Mouse (Mus musculus) bone marrow, adult 2 months (tissue): Measurements from ENCODE around the gene Akap6. TPM values are rescaled to one million over a fixed set of nuclear protein-coding genes. Genes with fewer than 3 reads are reported as not detected.

Experiments used
- H3K27ac ChIP-seq: fragments of 200-500 bp; 2 replicates; pipeline ENCODE4 v1.5.1; 2012; ENCODE audit warnings: low read depth, mild to moderate bottlenecking, control low read depth, inconsistent platforms, low read length; ENCODE audit not compliant: control insufficient read depth, poor library complexity, insufficient read depth
- H3K4me1 ChIP-seq: fragments of 200-500 bp; 2 replicates; pipeline ENCODE4 v1.6.1; 2011; ENCODE audit warnings: low read length; ENCODE audit not compliant: control insufficient read depth, insufficient read depth
- H3K4me3 ChIP-seq: fragments of 200-500 bp; replicated peaks from 2 replicates; pipeline ENCODE3; 2011; ENCODE audit warnings: mild to moderate bottlenecking, low read depth, low read length, control low read depth; ENCODE audit not compliant: control insufficient read depth
- CTCF ChIP-seq: fragments of 200-500 bp; IDR thresholded peaks from 2 replicates; pipeline ENCODE4 v1.5.1; 2011; ENCODE audit warnings: low read length, control low read depth; ENCODE audit not compliant: control insufficient read depth, insufficient read depth
- POLR2A ChIP-seq: fragments of 200-500 bp; IDR thresholded peaks from 2 replicates; pipeline ENCODE4 v1.6.1; 2011; ENCODE audit warnings: low read depth, mild to moderate bottlenecking, control low read depth, low read length, borderline replicate concordance; ENCODE audit not compliant: control insufficient read depth
- WGBS: fragments of 180-500 bp; shearing (Covaris S2); methylation state at CpG from one replicate; pipeline ENCODE4 v1.1.7; 2018; 5-methylcytosine and 5-hydroxymethylcytosine counted together
- polyA plus RNA-seq: library from polyadenylated mRNA; stranded (reverse); fragments of >200 nt; gene quantifications from 2 replicates; pipeline ENCODE4 v1.2.4, GENCODE M21; 2011; ENCODE audit warnings: low replicate concordance; ENCODE audit not compliant: missing spikeins, insufficient read depth, insufficient read length

Akap6 gene
- polyA plus RNA-seq, 1 experiment: 0.37 TPM

DNA sequence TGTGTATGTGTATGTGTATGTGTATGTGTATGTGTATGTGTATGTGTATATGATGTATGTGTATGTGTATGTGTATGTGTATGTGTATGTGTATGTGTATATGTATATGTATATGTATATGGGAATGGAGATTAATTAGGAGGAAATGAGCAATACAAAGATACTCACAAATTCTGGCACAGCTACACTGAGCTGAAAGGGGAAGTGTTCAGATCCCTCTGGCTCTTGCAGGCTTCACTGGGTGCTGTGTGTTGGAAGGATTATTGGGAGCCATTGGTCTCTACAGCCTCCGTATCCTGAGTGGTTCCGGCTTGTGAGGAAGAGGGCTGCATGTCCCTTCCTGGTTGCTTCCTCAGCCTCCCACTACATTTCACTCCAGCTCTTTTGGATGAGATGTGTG lies 10.5 kb upstream of the Akap6 start:
- H3K27ac ChIP-seq: no peak overlapping the region
- TF ChIP-seq CTCF (no peak), POLR2A (no peak)
- 90% methylated on average over 2 of the region's 2 CpGs for WGBS
- H3K4me1 ChIP-seq: no peaks in the 10 kb centered on the region; the same call in 1 of the 2 replicates
- no peak overlapping the region for H3K4me3 ChIP-seq

GRCm38 (mm10) chr12:52691552-52691951 lies 7.6 kb upstream of the Akap6 start:
- no peak overlapping the region for H3K4me3 ChIP-seq
- TF ChIP-seq POLR2A (no peak), CTCF (no peak)
- 18% methylated on average over 1 of the region's 1 CpGs for WGBS
- no peaks in the 10 kb centered on the region; the same call in 1 of the 2 replicates for H3K4me1 ChIP-seq
- no peak overlapping the region for H3K27ac ChIP-seq

DNA sequence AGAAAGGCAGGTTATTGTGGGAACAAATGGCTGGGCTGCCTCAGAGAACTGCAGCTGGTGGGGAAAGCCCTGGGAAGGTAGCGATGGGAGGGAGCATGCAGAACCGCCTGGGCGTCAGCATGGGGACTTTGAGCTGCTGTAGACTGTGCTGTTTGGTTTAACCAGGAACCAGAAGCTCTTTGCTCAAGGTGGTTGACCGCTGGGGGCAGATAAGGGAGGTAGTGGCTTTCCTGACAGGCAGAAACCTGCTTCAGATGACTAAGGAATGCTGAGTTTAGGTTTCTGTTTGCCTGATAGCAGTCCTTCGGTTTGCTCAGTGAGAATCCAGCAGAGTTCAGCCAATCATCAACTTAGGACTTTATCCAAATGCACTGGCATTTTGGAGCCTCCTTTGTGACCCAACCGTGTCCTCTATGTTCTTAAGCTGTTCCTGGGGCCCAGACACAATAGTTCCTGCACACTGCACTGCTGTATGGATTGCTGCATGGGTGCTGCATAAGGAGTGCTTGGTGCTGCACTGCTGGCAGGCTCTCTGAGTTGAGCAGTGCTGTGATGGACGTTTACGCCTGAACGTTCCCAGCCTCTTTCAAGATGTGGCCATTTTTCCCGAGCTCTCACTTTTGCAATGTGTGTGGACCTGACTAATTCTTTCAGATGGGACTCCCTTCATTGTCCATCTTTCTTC lies 6.8 kb upstream of the Akap6 start:
- no peak overlapping the region for H3K4me3 ChIP-seq
- WGBS: 22% methylated on average over 10 of the region's 10 CpGs
- no peaks in the 10 kb centered on the region; the same call in 1 of the 2 replicates for H3K4me1 ChIP-seq
- H3K27ac ChIP-seq: no peak overlapping the region
- TF ChIP-seq POLR2A: no peak
- TF ChIP-seq CTCF: no peak

GRCm38 (mm10) chr12:52697407-52698109 lies 1.6 kb upstream of the Akap6 start:
- H3K27ac ChIP-seq: no peak overlapping the region
- no peak overlapping the region for H3K4me3 ChIP-seq
- TF ChIP-seq CTCF: no peak
- no peak for TF ChIP-seq POLR2A
- WGBS: 37% methylated on average over 3 of the region's 3 CpGs
- H3K4me1 ChIP-seq: no peaks in the 10 kb centered on the region; the same call in 1 of the 2 replicates

DNA sequence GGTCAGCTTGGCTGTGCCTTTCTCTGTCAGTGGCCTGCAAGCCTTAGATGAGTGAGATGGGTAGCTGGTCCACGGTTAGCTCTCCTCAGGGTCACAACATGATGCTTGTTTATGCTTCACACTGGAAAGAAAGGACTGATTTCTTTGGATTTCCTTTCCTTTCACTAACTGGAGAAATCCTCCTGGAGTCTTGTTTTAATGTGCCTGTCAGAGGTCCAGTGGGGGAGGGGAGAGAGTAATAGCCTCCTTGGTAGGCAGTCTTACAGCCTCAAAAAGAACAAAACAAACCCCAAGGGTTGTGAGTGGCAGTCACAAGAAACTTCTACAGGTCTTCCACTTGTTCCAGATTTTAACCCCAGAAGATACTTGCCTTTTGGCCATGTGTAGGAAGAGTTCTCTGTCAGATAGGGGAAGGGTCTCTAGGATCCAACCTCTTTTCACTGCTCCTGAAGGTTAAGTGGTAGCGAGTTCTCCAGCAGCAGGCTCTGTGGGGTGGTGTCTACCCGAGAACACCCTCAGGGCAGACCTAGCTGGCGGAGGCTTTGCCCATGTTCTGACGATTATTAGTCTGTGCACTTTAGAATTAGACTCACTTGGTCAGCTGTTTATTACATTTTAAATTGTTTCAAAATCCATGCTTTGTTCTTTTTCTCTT lies 780 bp upstream of the Akap6 start:
- Histone ChIP-seq H3K4me3 (no peak overlapping the region), H3K4me1 (no peaks in the 10 kb centered on the region; the same call in 1 of the 2 replicates), H3K27ac (no peak overlapping the region)
- 81% methylated on average over 5 of the region's 5 CpGs for WGBS
- no peak for TF ChIP-seq POLR2A
- no peak for TF ChIP-seq CTCF

- WGBS: 86% methylated on average over 15 of the region's 15 CpGs
- Histone ChIP-seq H3K4me3 (no peak overlapping the region), H3K4me1 (no peaks in the 10 kb centered on the region; the same call in 1 of the 2 replicates), H3K27ac (no peak overlapping the region)
- TF ChIP-seq POLR2A (no peak), CTCF (no peak)
These were observed 946 bp downstream of the Akap6 start for GRCm38 (mm10) chr12:52699961-52700696.

GRCm38 (mm10) chr12:52700697-52701191 lies 1.6 kb downstream of the Akap6 start:
- Histone ChIP-seq H3K27ac (no peak overlapping the region), H3K4me3 (no peak overlapping the region), H3K4me1 (no peaks in the 10 kb centered on the region; the same call in 1 of the 2 replicates)
- TF ChIP-seq POLR2A (no peak), CTCF (no peak)
- WGBS: 60% methylated on average over 15 of the region's 15 CpGs

DNA sequence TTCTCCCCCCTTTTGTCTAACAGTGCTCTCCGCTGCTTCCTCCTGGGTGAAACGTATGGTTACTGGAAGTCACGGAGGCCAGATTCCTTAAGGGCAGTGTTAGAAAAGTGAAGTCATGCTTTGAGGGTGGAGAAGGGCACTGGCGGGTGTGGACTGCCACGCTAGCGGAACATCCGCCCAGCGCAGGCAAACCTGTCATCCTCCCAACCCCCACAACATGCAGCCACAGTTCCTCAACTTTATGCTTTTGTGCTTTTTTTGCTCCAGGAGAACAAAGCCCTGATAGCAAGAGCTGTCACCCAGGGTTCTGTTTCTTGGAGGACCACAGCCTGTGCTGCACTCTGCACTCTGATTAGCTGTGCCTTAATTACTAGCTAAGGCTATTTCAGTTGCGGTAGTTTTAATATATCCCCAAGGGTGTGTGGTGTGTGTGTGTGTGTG lies 2.0 kb downstream of the Akap6 start:
- Histone ChIP-seq H3K4me1 (no peaks in the 10 kb centered on the region; the same call in 1 of the 2 replicates), H3K4me3 (no peak overlapping the region), H3K27ac (no peak overlapping the region)
- TF ChIP-seq CTCF (no peak), POLR2A (peak; percentile 26; the same call in 1 of the 2 replicates)
- WGBS: under 1% methylated on average over 9 of the region's 9 CpGs
